Mouse (Mus musculus) brain, embryonic 14.5 days (tissue): ENCODE data around the gene Nfkb2. TPM values are rescaled to one million over a fixed set of nuclear protein-coding genes. Genes with fewer than 3 reads are reported as not detected.

Source experiments
- DNase-seq: peaks from one replicate; pipeline ENCODE4 v3.0.0-alpha.2; 2011; ENCODE audit warnings: low read depth
- CTCF ChIP-seq: fragments of 200-500 bp; IDR thresholded peaks from 2 replicates; pipeline ENCODE4 v1.5.1; 2012; ENCODE audit warnings: inconsistent platforms, mild to moderate bottlenecking, moderate library complexity, borderline replicate concordance; ENCODE audit not compliant: insufficient read depth, insufficient read length; ENCODE audit errors: extremely low read depth
- POLR2A ChIP-seq: fragments of 200-500 bp; IDR thresholded peaks from 2 replicates; pipeline ENCODE4 v1.6.1; 2012; ENCODE audit warnings: mild to moderate bottlenecking, inconsistent platforms, borderline replicate concordance; ENCODE audit not compliant: poor library complexity, insufficient read depth, insufficient read length, severe bottlenecking; ENCODE audit errors: extremely low read depth
- polyA plus RNA-seq: library from polyadenylated mRNA; depleted of rRNA; stranded (reverse); fragments of >200 nt; gene quantifications from 2 replicates; pipeline ENCODE4 v1.2.3, GENCODE M21; 2012; rRNA removed

The Nfkb2 gene
- polyA plus RNA-seq, 1 experiment: 4.3 TPM

DNA sequence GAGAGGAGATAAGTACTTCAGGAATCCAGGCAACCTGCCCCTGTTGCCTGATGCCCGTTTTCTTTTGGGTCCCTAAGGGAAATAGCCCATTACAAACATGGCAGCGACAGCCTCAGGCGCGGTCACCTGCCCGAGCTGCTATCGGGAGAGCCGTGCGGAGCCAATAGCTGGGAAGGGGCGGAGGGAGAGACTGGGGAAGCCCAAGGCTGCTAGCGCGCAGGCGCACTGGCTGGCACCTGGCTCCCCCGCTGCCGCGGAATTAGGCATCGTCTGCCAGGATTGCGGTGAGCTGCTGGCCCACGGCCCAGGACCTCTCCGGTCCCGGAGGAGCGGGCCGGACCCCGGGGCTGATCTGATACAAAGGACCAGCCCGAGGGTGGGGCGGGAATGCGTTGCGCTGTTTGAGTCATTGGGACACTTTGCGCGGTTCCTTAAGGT, 52.6 kb downstream of the Nfkb2 start:
- TF ChIP-seq CTCF (no peak), POLR2A (peak; percentile 30; the same call in 1 of the 2 replicates)
- peak; percentile 97 for DNase-seq

DNA sequence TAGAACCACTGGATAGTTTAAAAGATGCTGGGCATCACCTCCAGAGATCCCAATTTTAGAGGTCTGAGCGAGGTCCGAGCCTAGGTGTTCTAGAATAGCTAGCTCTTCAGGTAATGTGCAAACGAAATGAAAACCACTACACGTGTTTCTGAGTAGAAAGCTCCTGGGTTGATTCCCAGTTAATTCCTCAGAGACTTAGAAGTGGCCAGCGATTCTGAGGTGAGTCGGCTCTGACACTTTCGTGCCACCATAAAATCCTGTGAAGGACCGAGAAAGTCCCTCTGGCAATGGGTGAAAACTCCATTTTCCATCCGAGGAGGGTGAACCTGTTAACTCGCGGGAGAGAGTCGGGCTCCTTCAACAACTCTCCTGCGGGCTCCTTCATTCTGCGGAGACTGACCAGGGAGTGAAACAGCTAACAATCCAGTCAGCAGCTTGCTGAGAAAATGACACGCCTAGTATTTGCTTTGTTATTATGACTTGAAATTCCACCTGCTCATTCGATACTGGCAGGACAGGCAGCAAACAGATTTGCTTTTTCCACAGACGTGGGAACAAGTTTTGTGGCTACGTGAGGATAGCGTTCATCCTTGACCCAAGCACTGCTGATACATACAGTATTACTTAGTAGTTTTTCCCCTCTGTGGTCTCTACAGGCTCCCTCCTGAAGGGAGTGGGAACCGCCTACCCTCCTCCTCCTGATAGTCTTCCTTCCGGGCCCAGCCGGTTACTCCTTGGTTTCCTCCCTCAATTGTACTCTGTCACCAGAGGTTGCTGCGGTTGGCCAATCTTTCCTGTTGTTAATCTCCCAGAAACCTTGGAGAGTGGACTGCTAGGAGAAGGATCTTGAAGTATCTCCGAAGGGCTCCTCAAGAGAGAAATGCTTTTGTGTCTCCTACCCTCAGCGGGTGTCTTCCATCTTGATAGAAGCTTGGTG, 53.5 kb downstream of the Nfkb2 start:
- TF ChIP-seq POLR2A (no peak), CTCF (no peak)

GRCm38 (mm10) chr19:46358381-46358780, 54.3 kb downstream of the Nfkb2 start:
- DNase-seq: no peak
- TF ChIP-seq CTCF (no peak), POLR2A (no peak)

More for the DNA sequence above, 53.5 kb downstream of the Nfkb2 start:
- DNase-seq: no peak

Other genes starting within 250 kb of the Nfkb2 start
- 41.4 and 54.5 TPM in 2 replicates for gene Nolc1, start 228.5 kb upstream of the Nfkb2 start, polyA plus RNA-seq
- gene Elovl3, start 172.4 kb upstream of the Nfkb2 start, polyA plus RNA-seq: not detected in 2 replicates
- gene Pitx3, start 156.0 kb upstream of the Nfkb2 start, polyA plus RNA-seq: 2.6 and 2.7 TPM in 2 replicates
- 94.8 and 106 TPM in 2 replicates for gene Gbf1, start 151.8 kb upstream of the Nfkb2 start, polyA plus RNA-seq
- 292 and 297 TPM in 2 replicates for gene Psd, start 22.8 kb downstream of the Nfkb2 start, polyA plus RNA-seq
- 37.1 and 45.9 TPM in 2 replicates for gene Fbxl15, start 23.9 kb downstream of the Nfkb2 start, polyA plus RNA-seq
- gene Cuedc2, start 34.4 kb downstream of the Nfkb2 start, polyA plus RNA-seq: 206 and 246 TPM in 2 replicates
- 16.1 and 18.2 TPM in 2 replicates for gene Mfsd13a, start 36.8 kb downstream of the Nfkb2 start, polyA plus RNA-seq
- 2.1 TPM in 2 replicates for gene 2310034G01Rik, start 46.0 kb downstream of the Nfkb2 start, polyA plus RNA-seq
- gene Actr1a, start 91.4 kb downstream of the Nfkb2 start, polyA plus RNA-seq: 224 and 264 TPM in 2 replicates
- gene Sufu, start 92.6 kb downstream of the Nfkb2 start, polyA plus RNA-seq: 21.8 and 26.0 TPM in 2 replicates
- gene Trim8, start 197.4 kb downstream of the Nfkb2 start, polyA plus RNA-seq: 35.3 and 63.0 TPM in 2 replicates